Mouse (Mus musculus) right cerebral cortex, postnatal 36 days (tissue): ENCODE data around the gene Acvr1.

Experiments used
- DNase-seq, 2 experiments: peaks; one replicate each; pipeline ENCODE4 v3.0.0; 2022; ENCODE audit warnings: low spot score in 2 of 2, mixed read lengths in 1 of 2

Acvr1 gene

GRCm38 (mm10) chr2:58520727-58521126 lies 46.2 kb downstream of the Acvr1 start:
- no peak for DNase-seq

- DNase-seq, result no peak
Observed at GRCm38 (mm10) chr2:58518517-58518916, 48.4 kb downstream of the Acvr1 start.

GRCm38 (mm10) chr2:58516920-58517319 lies 50.0 kb downstream of the Acvr1 start:
- no peak for DNase-seq

- no peak for DNase-seq
Observed at GRCm38 (mm10) chr2:58516000-58516399, 51.0 kb downstream of the Acvr1 start.

- no peak for DNase-seq
Observed at GRCm38 (mm10) chr2:58514489-58514888, 52.5 kb downstream of the Acvr1 start.

GRCm38 (mm10) chr2:58513212-58513611 lies 53.7 kb downstream of the Acvr1 start:
- DNase-seq, result no peak

GRCm38 (mm10) chr2:58510192-58510591 lies 56.8 kb downstream of the Acvr1 start:
- no peak for DNase-seq

GRCm38 (mm10) chr2:58505306-58506090 lies 61.5 kb downstream of the Acvr1 start:
- DNase-seq, result no peak

GRCm38 (mm10) chr2:58496647-58497410 lies 70.1 kb downstream of the Acvr1 start:
- DNase-seq, result no peak

GRCm38 (mm10) chr2:58495271-58495670 lies 71.7 kb downstream of the Acvr1 start:
- no peak for DNase-seq

GRCm38 (mm10) chr2:58493685-58494635 lies 73.0 kb downstream of the Acvr1 start:
- no peak for DNase-seq

GRCm38 (mm10) chr2:58489275-58489674 lies 77.7 kb downstream of the Acvr1 start:
- DNase-seq, result no peak

GRCm38 (mm10) chr2:58488404-58488803 lies 78.6 kb downstream of the Acvr1 start:
- no peak for DNase-seq

GRCm38 (mm10) chr2:58487279-58487560 lies 79.7 kb downstream of the Acvr1 start:
- no peak for DNase-seq

GRCm38 (mm10) chr2:58486441-58487278 lies 80.3 kb downstream of the Acvr1 start:
- DNase-seq, result no peak

- no peak for DNase-seq
Observed at GRCm38 (mm10) chr2:58485683-58486082, 81.3 kb downstream of the Acvr1 start.

- no peak for DNase-seq
Observed at GRCm38 (mm10) chr2:58485152-58485551, 81.8 kb downstream of the Acvr1 start.

GRCm38 (mm10) chr2:58484284-58484965 lies 82.5 kb downstream of the Acvr1 start:
- DNase-seq, result no peak

GRCm38 (mm10) chr2:58481450-58482100 lies 85.4 kb downstream of the Acvr1 start:
- no peak for DNase-seq

- DNase-seq, result no peak
Observed at GRCm38 (mm10) chr2:58480764-58481163, 86.2 kb downstream of the Acvr1 start.
